Mouse (Mus musculus): Measurements from ENCODE around the gene Olfr657. TPM values are rescaled to one million over a fixed set of nuclear protein-coding genes. Genes with fewer than 3 reads are reported as not detected.

The Olfr657 gene
- polyA plus RNA-seq (2012), result not detected in 2 replicates

DNA sequence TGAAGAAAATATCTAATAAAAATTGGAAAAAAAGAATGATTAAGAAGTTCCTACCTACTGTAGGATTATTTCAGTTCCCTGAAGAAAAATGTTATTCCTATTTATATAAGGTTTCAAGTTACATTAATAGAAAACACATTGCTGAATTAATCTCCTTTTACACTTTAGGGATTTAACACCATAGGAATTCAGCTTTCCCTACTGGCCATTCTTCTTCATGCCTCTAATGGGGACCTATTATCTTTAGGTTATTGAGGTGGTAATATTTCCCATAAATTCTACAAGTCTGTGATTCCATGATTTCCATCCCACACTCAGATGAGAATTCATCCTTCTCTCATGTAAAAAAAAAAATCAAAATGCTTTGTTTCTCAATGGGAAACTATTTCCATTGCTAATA is at the start of gene Olfr657:
Gene Olfr657 (plus strand): TSS at position 301 of the 400 bp plus-strand sequence.

DNA sequence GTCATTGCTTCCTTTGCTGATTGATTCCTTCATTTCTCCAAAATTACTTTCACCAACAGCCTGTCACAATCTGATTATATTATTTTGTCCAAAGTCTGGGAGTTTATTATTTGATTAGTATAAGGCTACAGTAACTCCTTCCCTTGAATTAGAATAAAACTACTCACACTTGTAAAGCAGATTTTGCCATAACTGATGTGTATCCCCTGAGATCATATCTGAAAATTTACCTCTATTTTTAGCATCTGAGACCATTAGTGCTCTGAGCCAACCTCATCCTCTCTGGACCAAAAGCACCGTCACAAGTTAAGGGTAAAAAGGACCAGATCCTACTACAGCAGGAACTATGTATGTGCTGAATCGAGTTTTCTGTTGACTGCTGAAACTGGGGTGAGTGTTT is 47.6 kb upstream of the Olfr657 start, which contains the start of gene Olfr653:
Gene Olfr653 (plus strand): TSS at position 301 of the 400 bp plus-strand sequence.

DNA sequence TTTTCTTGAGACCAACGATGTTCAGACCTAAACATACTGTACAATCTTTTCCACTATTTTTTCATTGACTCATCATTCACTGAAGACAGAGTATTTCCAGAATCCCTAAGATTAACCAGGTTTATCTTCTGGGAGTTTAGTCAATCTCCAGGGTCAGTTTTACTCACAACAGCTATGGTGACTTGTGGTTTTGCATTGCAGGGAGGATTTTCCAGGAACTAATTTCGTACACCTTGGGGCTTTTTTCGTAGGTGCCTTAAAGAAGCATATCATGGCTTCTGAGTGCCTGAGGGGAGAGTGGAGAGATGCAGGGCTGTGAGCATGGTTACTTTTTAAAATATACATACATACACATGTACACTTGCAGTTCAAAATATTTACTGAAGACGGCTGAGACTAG is 37.9 kb upstream of the Olfr657 start, which contains the start of gene Olfr654:
Gene Olfr654 (plus strand): TSS at position 301 of the 400 bp plus-strand sequence.

DNA sequence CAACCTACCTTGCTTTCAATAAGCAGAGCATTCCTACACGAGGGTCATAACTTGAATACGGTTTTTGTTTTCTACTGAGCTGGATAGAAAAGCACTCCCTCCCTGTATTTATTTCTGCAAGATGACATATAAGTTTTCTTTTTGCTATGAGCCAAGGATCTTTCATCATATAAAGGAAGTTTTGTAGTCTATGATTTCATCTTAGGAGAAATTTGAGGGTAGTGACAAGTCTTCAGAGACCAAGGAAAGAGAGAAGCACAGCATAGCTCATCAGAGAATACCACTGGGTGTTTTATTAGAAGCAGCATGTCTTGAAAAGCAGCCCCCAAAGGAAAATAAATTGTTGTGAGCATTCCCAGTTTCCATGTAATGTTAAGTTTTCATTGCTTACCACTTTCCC is 22.9 kb upstream of the Olfr657 start, which contains the start of gene Olfr655:
Gene Olfr655 (minus strand): TSS at position 101 of the 400 bp plus-strand sequence.

DNA sequence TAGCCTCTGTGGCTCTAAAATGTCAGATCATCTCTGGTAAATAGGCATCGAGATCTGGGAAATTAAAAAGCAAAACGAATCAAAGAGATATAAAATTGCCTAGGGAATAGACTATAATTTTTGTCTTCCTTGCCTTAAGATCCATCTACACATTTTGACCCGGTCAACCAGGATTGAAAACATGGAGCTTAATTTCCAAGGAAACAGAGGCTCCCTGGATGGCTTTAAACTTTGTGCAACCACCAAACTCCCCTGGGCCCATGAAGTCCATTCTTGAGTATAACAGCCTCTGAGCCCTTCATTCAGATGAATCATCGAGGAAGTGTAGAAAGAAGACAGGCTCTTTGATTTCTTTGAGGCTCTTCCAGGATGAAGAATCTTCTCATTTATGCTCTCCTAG is 10.9 kb upstream of the Olfr657 start, which contains the start of gene Olfr656:
Gene Olfr656 (plus strand): TSS at position 301 of the 400 bp plus-strand sequence.

DNA sequence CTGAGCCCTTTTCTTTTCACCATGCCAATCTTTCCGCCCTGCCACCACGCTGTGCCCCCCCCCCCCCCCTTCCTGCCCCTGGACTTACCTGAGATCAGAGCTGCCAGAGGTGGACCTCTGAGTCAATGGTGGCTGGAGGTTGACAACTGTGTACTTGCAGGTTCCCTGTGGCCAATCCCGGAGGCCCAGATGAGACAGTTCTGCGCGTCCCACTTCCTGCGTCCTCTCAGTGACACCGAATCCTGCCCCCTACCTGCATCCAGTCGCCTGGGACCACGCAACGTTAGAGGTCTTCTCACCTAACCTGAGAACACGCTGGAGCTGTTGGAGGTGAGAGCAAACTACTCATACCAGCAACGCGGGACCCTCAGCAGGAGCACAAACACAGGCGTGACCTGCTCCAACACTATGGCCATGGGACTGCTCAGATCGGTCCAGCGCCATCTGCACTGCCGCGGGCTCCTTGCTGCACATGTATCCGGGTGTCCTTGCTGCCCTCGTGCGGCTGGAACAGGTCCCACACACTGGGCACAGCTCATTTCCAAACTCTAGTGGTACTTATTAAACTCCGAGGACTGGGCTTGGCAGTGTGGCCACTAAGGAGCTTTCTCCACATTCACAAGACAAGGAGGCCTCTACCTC is 22.4 kb downstream of the Olfr657 start, which contains the start of gene Olfr658:
Gene Olfr658 (minus strand): TSS at position 465 of the 642 bp plus-strand sequence.

DNA sequence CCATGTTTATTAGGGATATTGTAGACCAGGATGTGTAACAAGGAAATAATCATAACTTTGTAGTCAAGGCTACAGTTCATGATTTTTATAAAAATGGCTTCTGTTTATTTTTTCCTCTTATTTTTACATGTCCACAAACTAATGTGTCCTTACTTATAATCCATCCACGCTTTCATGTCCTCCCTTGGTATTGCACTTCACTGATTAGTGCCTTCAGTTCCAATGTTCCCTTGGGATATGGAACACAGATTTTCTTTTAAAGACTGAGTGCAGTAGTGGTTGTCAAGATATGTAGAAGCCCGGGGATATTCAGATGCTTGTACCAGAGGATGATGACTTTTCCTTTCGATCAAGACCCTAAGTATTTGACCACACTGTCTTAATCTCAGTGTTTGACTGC is 41.9 kb downstream of the Olfr657 start, which contains the start of gene Olfr659:
Gene Olfr659 (plus strand): TSS at position 301 of the 400 bp plus-strand sequence.

DNA sequence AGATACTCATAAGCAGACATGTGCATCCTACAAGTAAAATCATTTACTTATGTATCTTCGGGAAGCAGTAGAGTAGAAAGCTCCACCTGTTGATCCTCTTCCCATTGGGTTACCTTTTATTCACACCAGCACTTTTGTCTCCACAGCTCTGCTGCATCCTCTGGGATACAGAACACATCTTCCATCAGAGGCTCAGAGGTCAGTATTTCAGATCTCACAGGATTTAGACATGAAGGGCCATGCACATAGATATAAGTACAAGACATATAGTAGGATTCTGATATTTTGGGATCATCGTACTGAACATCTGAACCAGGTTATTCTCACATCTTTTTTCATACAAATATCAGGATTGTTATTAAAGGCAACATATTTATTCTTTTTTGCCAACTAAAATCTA is 61.6 kb downstream of the Olfr657 start, which contains the start of gene Olfr661:
Gene Olfr661 (plus strand): TSS at position 301 of the 400 bp plus-strand sequence.

Other genes with a start within 250 kb of the Olfr657 start
- not detected in 2 replicates for gene Trim30c, start 224.0 kb upstream of the Olfr657 start, polyA plus RNA-seq (2012)
- gene Trim30a, start 159.6 kb upstream of the Olfr657 start, polyA plus RNA-seq (2012), result 1.5 and 5.2 TPM in 2 replicates
- gene Trim30d, start 116.9 kb upstream of the Olfr657 start, polyA plus RNA-seq (2012), result 0.48 and 0.60 TPM in 2 replicates
- not detected in 2 replicates for gene Olfr651, start 74.7 kb upstream of the Olfr657 start, polyA plus RNA-seq (2012)
- gene Olfr652, start 63.9 kb upstream of the Olfr657 start, polyA plus RNA-seq (2012), result not detected in 2 replicates
- gene Olfr653, start 47.5 kb upstream of the Olfr657 start, polyA plus RNA-seq (2012), result not detected in 2 replicates
- gene Olfr654, start 37.8 kb upstream of the Olfr657 start, polyA plus RNA-seq (2012), result not detected in 2 replicates
- not detected in 2 replicates for gene Olfr655, start 23.0 kb upstream of the Olfr657 start, polyA plus RNA-seq (2012)
- not detected in 2 replicates for gene Olfr656, start 10.8 kb upstream of the Olfr657 start, polyA plus RNA-seq (2012)
- not detected in 2 replicates for gene Olfr658, start 22.5 kb downstream of the Olfr657 start, polyA plus RNA-seq (2012)
- gene Olfr659, start 42.0 kb downstream of the Olfr657 start, polyA plus RNA-seq (2012), result 0.01 TPM in 1 of 2 replicates, not detected in the other
- gene Olfr661, start 61.7 kb downstream of the Olfr657 start, polyA plus RNA-seq (2012), result not detected in 2 replicates
- gene Usp17le, start 152.7 kb downstream of the Olfr657 start, polyA plus RNA-seq (2012), result not detected in 2 replicates
- gene Usp17lb, start 217.8 kb downstream of the Olfr657 start, polyA plus RNA-seq (2012), result not detected in 2 replicates
- 0.03 and 0.09 TPM in 2 replicates for gene Usp17la, start 232.2 kb downstream of the Olfr657 start, polyA plus RNA-seq (2012)

Measured in megakaryocyte-erythroid progenitor cell, adult 5 weeks (primary cell).